Comparison of ENCODE assay signal across 7 mouse cellular contexts in the genomic region with DNA sequence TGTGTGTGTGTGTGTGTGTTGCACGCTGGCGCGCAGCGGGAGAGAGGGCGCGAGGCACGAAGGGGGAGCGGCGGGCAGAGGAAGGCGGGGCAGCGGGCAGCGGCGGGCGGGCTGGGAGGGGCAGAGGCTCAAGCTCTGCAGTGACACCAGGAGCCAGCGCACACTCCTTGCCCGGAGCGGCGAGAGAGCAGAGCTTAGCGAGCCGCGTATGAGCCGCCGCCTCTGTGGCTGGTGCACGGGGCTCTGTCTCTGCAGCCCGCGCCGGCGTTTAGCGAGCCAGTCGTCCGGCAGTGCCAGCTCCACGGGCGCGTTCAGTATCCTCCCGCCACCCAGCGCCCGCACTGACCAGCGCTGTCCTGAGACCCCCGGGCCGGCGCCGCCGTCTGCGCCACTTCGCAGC. TPM values are rescaled to one million over a fixed set of nuclear protein-coding genes. Genes with fewer than 3 reads are reported as not detected.
A peak's percentile ranks its signal among the peaks of the same experiment; 100 is the strongest.
DNase-seq lines count a peak whose midpoint lies in the region; ATAC-seq lines count a peak whose summit lies in the region.

Gene Ndnf, plus strand, starts transcription at position 140 of the 400 bp plus-strand sequence.

- no peaks in the 10 kb centered on the region for H3K9me3 ChIP-seq in embryonic facial prominence, embryonic 11.5 days (replicated peaks; ENCODE audit: control insufficient read depth, low read length)
- no peaks in the 10 kb centered on the region for H3K9me3 ChIP-seq in midbrain, embryonic 16.5 days (replicated peaks; ENCODE audit: control insufficient read depth, low read length, poor library complexity, severe bottlenecking)

- ATAC-seq in embryonic facial prominence, embryonic 11.5 days (replicated peaks; ENCODE audit: insufficient number of reproducible peaks, low FRiP score, low TSS enrichment, low read depth), result peak; percentile 93
- peak; percentile 94 for ATAC-seq in midbrain, embryonic 16.5 days

- H3K4me3 ChIP-seq in embryonic facial prominence, embryonic 11.5 days (ENCODE audit: low read depth, low read length), result peak within 1 kb of the TSS; percentile 55
- H3K4me3 ChIP-seq in midbrain, embryonic 16.5 days (ENCODE audit: low read depth, low read length), result peak within 1 kb of the TSS; percentile 67

- H3K9ac ChIP-seq in embryonic facial prominence, embryonic 11.5 days (replicated peaks; ENCODE audit: low read length), result peak within 1 kb of the TSS; percentile 71
- peak within 1 kb of the TSS; percentile 64 for H3K9ac ChIP-seq in midbrain, embryonic 16.5 days (ENCODE audit: low read depth, low read length)

- WGBS in embryonic facial prominence, embryonic 11.5 days, result 1% methylated on average over 33 of the region's 45 CpGs
- WGBS in midbrain, embryonic 16.5 days, result under 1% methylated on average over 32 of the region's 45 CpGs

- peaks cover 2% of the 10 kb centered on the region; the same call in 1 of the 2 replicates for H3K27me3 ChIP-seq in embryonic facial prominence, embryonic 11.5 days (ENCODE audit: control insufficient read depth, insufficient read depth, low read length)
- H3K27me3 ChIP-seq in midbrain, embryonic 16.5 days (ENCODE audit: control insufficient read depth, insufficient read depth, low read depth, low read length), result no peaks in the 10 kb centered on the region; the same call in 1 of the 2 replicates

- peak within 1 kb of the TSS; percentile 81 for H3K4me2 ChIP-seq in embryonic facial prominence, embryonic 11.5 days (ENCODE audit: low read depth, low read length)
- H3K4me2 ChIP-seq in midbrain, embryonic 16.5 days (ENCODE audit: low read length), result peak within 1 kb of the TSS; percentile 97

- DNase-seq in adrenal gland, postnatal 4 days (ENCODE audit: low spot score in 2 of 2), result peak; percentile 54 to 56
- peak; percentile 83 for DNase-seq in embryonic facial prominence, embryonic 11.5 days (ENCODE audit: low spot score)
- DNase-seq in heart, adult 9 months (ENCODE audit: low spot score in 2 of 2), result peak; percentile 29 to 43
- DNase-seq in kidney, adult 8-10 months, result peak; percentile 19 to 45
- DNase-seq in liver, result peak; percentile 67
- DNase-seq in spleen, postnatal 10 days (ENCODE audit: low spot score in 2 of 2), result peak; percentile 7 to 51

- H3K4me1 ChIP-seq in embryonic facial prominence, embryonic 11.5 days (ENCODE audit: control insufficient read depth, insufficient read depth, low read length), result no peaks in the 10 kb centered on the region
- H3K4me1 ChIP-seq in midbrain, embryonic 16.5 days (ENCODE audit: control insufficient read depth, insufficient read depth, low read length), result peaks cover 14% of the 10 kb centered on the region; the same call in 1 of the 2 replicates

- no peaks in the 10 kb centered on the region for H3K36me3 ChIP-seq in embryonic facial prominence, embryonic 11.5 days (replicated peaks; ENCODE audit: control insufficient read depth, insufficient read depth, low read depth, low read length)
- no peaks in the 10 kb centered on the region for H3K36me3 ChIP-seq in midbrain, embryonic 16.5 days (ENCODE audit: control insufficient read depth, insufficient read depth, low read length)

- 0 out of 2 replicates have a peak within 1 kb of the TSS, but pooled peaks have one; percentile 23 for H3K27ac ChIP-seq in embryonic facial prominence, embryonic 11.5 days (replicated peaks; ENCODE audit: low read depth, low read length)
- peak within 1 kb of the TSS; percentile 50; the same call in 1 of the 2 replicates for H3K27ac ChIP-seq in midbrain, embryonic 16.5 days (ENCODE audit: low read length)

RNA-seq across cellular contexts. Expression of gene Ndnf, which starts in this region (rescaled TPM):
- 10 to 100 TPM; 10.5 to 13.4 TPM for total RNA-seq in adrenal gland, postnatal 4 days (2021)
- 8.8 and 9.2 TPM in 2 replicates for polyA plus RNA-seq in embryonic facial prominence, embryonic 11.5 days (2014; fragmentation: Nextera tagmentation; extraction: Ambion mirVana)
- 3.8 and 4.5 TPM in 2 replicates for polyA plus RNA-seq in midbrain, embryonic 16.5 days (2015; fragmentation: Nextera tagmentation; extraction: Ambion mirVana)

Comparison
In these comparisons a context has a peak if more than half of its experiments do, and no peak if none do; other contexts are left out.
1. Peak in every context shown above with its lines: DNase-seq, ATAC-seq, H3K4me3 ChIP-seq and H3K27ac ChIP-seq.
2. DNase-seq: peak in every context shown above with its lines; median percentile 83 in embryonic facial prominence, embryonic 11.5 days; 67 in liver; 55 in adrenal gland, postnatal 4 days; 36 in heart, adult 9 months; 32 in kidney, adult 8-10 months; 29 in spleen, postnatal 10 days.